Mouse (Mus musculus) stomach, postnatal 0 days (tissue): ENCODE measurements around the gene Arid5b. TPM values are rescaled to one million over a fixed set of nuclear protein-coding genes. Genes with fewer than 3 reads are reported as not detected.
A peak's percentile ranks its signal among the peaks of the same experiment; 100 is the strongest.

Experiments used
- ATAC-seq: fragments of 200-750 bp; cut with Nextera tagmentation; 2 replicates; pipeline ENCODE4 v1.8.0; 2017; ENCODE audit not compliant: low FRiP score, low TSS enrichment
- DNase-seq: peaks from one replicate; pipeline ENCODE4 v3.0.0-alpha.2; 2016; ENCODE audit warnings: low spot score
- H3K27ac ChIP-seq: fragments of 300-500 bp; sonication (generic); replicated peaks from 2 replicates; pipeline ENCODE4 v1.5.1; 2014; ENCODE audit warnings: mild to moderate bottlenecking, control low read depth
- H3K27me3 ChIP-seq: fragments of 300-500 bp; sonication (generic); 2 replicates; pipeline ENCODE4 v1.6.1; 2014; ENCODE audit warnings: low read length; ENCODE audit not compliant: control insufficient read depth, insufficient read depth
- H3K36me3 ChIP-seq: fragments of 300-500 bp; sonication (generic); 2 replicates; pipeline ENCODE4 v1.6.1; 2014; ENCODE audit warnings: low read length, mixed read lengths; ENCODE audit not compliant: control insufficient read depth, insufficient read depth
- H3K4me1 ChIP-seq: fragments of 300-500 bp; sonication (generic); replicated peaks from 2 replicates; pipeline ENCODE4 v1.6.1; 2014; ENCODE audit warnings: antibody characterized with exemption; ENCODE audit not compliant: control insufficient read depth, insufficient read depth
- H3K4me2 ChIP-seq: fragments of 300-500 bp; sonication (generic); replicated peaks from 2 replicates; pipeline ENCODE4 v1.6.1; 2014; ENCODE audit warnings: low read depth, mild to moderate bottlenecking, control low read depth, moderate library complexity
- H3K4me3 ChIP-seq: fragments of 300-500 bp; sonication (generic); 2 replicates; pipeline ENCODE4 v1.5.1; 2014; ENCODE audit warnings: low read depth, low read length, control low read depth
- H3K9ac ChIP-seq: fragments of 300-500 bp; sonication (generic); 2 replicates; pipeline ENCODE4 v1.6.1; 2014; ENCODE audit warnings: mild to moderate bottlenecking, low read length, control low read depth, mixed read lengths
- H3K9me3 ChIP-seq: fragments of 300-500 bp; sonication (generic); 2 replicates; pipeline ENCODE4 v1.6.1; 2016; ENCODE audit warnings: low read length; ENCODE audit not compliant: control insufficient read depth
- CTCF ChIP-seq: IDR thresholded peaks from 2 replicates; pipeline ENCODE4 v1.5.1; 2016; ENCODE audit warnings: antibody characterized with exemption, low read depth, mild to moderate bottlenecking, moderate library complexity
- EP300 ChIP-seq: optimal IDR thresholded peaks from 2 replicates; pipeline ENCODE3; 2016; ENCODE audit warnings: antibody characterized with exemption
- WGBS: fragments of 180-500 bp; shearing (Covaris S2); extraction: QIAGEN DNeasy Blood & Tissue Kit; methylation state at CpG from one replicate; pipeline ENCODE4 v1.1.7; 2014; 5-methylcytosine and 5-hydroxymethylcytosine counted together
- polyA plus RNA-seq: library from polyadenylated mRNA; unstranded; fragments of >200 nt; fragmentation: Nextera tagmentation; extraction: Ambion mirVana; gene quantifications from 2 replicates; pipeline ENCODE4 v1.2.1, GENCODE M21; 2015

Gene Arid5b
- polyA plus RNA-seq, 1 experiment from 2014 or later, result 18.3 TPM

DNA sequence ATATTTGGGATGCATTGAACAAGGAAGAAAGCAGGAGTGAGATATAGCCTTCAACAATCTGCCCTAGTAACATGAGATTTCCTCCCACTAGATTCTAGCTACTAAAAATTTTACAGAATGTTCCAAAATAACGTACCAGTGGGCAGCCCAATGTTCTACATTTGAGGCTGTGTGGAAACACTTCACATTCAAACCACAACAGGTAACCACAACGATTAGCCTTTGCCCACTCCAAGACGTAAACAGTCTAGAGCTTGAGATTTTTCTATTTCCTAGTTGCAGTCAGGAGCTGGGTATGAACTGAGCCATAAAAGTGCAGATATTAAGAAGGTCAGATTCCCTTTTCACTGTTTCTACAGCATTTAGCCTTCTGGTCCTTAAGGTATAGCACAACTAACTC is 56.5 kb downstream of the Arid5b start:
- no peaks in the 10 kb centered on the region for H3K36me3 ChIP-seq
- no peaks in the 10 kb centered on the region for H3K27me3 ChIP-seq
- H3K4me3 ChIP-seq, result no peak overlapping the region
- H3K4me2 ChIP-seq, result no peak overlapping the region
- DNase-seq, result no peak
- no peak overlapping the region for H3K27ac ChIP-seq
- TF ChIP-seq EP300 (no peak), CTCF (no peak)
- WGBS, result 86% methylated on average over 3 of the region's 3 CpGs
- no peak overlapping the region for H3K9ac ChIP-seq
- ATAC-seq, result no peak
- H3K4me1 ChIP-seq, result no peaks in the 10 kb centered on the region
- H3K9me3 ChIP-seq, result no peaks in the 10 kb centered on the region

DNA sequence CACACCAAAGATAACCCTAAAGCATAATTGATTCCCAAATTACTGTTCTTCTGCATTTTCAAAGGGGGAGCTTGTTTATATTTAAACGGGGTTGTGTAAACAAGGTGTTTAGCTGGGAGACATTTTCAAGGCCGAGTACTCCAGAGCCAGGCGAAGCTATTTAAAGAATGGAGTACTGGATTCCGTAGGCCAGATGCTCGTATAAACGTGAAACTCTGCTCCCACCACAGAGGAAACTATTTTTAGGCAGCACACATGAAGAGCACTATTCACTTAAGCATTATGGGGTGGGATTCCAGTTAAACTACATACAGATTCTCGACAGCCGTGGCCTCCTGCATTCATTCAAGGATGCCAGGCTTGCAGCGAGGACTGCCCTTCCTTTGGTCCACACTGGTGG is 59.2 kb downstream of the Arid5b start:
- Histone ChIP-seq H3K4me2 (no peak overlapping the region), H3K27ac (no peak overlapping the region), H3K4me3 (no peak overlapping the region), H3K4me1 (no peaks in the 10 kb centered on the region), H3K9me3 (no peaks in the 10 kb centered on the region), H3K27me3 (no peaks in the 10 kb centered on the region), H3K36me3 (no peaks in the 10 kb centered on the region; the same call in 1 of the 2 replicates), H3K9ac (no peak overlapping the region)
- TF ChIP-seq EP300 (no peak), CTCF (no peak)
- DNase-seq, result no peak
- 0 out of 2 replicates have a peak, but pooled peaks have one; percentile 32 for ATAC-seq
- WGBS, result 36% methylated on average over 9 of the region's 9 CpGs

DNA sequence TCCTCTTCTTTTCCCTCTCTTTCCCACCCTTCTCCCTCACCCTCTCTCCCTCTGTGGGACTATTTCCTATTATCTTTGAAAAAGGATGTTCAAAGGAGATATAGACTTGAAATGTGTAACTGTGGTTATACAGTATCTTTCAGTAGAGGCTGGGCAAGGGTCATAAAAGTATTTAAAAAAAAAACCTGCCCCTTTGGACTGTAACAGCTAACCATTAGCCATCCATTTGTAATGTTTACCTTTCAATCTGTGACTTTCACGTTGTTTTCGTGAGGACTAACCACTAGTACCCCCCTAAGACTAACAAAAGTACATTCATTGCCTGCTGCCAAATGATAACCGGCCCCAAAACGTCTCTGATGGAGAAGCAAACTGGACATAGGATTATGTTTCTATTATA is 59.9 kb downstream of the Arid5b start:
- WGBS, result 37% methylated on average over 4 of the region's 4 CpGs
- no peak overlapping the region for H3K9ac ChIP-seq
- H3K27ac ChIP-seq, result no peak overlapping the region
- no peaks in the 10 kb centered on the region for H3K4me1 ChIP-seq
- H3K27me3 ChIP-seq, result no peaks in the 10 kb centered on the region
- no peaks in the 10 kb centered on the region for H3K9me3 ChIP-seq
- no peak for TF ChIP-seq EP300
- TF ChIP-seq CTCF, result no peak
- H3K4me3 ChIP-seq, result no peak overlapping the region
- no peak for ATAC-seq
- DNase-seq, result no peak
- no peaks in the 10 kb centered on the region; the same call in 1 of the 2 replicates for H3K36me3 ChIP-seq
- H3K4me2 ChIP-seq, result no peak overlapping the region

GRCm38 (mm10) chr10:68214809-68215468 is 63.6 kb downstream of the Arid5b start:
- H3K27ac ChIP-seq, result no peak overlapping the region
- ATAC-seq (no peak), DNase-seq (no peak)
- no peaks in the 10 kb centered on the region; the same call in 1 of the 2 replicates for H3K36me3 ChIP-seq
- WGBS, result 88% methylated on average over 9 of the region's 9 CpGs
- H3K9me3 ChIP-seq, result no peaks in the 10 kb centered on the region
- no peak overlapping the region for H3K9ac ChIP-seq
- H3K4me3 ChIP-seq, result no peak overlapping the region
- TF ChIP-seq EP300 (no peak), CTCF (no peak)
- no peaks in the 10 kb centered on the region for H3K27me3 ChIP-seq
- H3K4me2 ChIP-seq, result no peak overlapping the region
- H3K4me1 ChIP-seq, result no peaks in the 10 kb centered on the region; the same call in 1 of the 2 replicates

GRCm38 (mm10) chr10:68212061-68212915 is 66.3 kb downstream of the Arid5b start:
- DNase-seq, result no peak

DNA sequence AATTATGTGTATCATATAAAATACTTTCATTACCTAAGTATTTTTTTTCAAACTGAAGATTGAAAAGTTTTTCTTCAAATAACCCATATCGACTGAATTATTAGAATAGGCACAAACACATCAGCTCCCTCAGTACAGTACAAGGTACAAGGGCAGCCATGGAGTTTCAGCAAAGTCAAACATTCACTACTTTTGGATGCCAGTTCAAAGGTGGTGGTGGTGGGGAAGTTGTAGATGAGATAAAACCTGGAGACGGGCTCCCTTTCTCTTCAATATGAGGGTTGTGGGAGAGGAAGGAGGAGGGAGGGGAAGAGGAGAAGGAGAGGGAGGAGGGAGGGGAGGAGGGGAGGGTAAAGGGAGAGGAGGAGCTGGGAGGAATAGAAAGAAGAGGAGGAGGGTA is 67.0 kb downstream of the Arid5b start:
- H3K4me3 ChIP-seq, result no peak overlapping the region
- no peak for ATAC-seq
- 61% methylated on average over 2 of the region's 2 CpGs for WGBS
- no peaks in the 10 kb centered on the region; the same call in 1 of the 2 replicates for H3K36me3 ChIP-seq
- H3K27me3 ChIP-seq, result no peaks in the 10 kb centered on the region
- DNase-seq, result no peak
- H3K9me3 ChIP-seq, result no peaks in the 10 kb centered on the region
- H3K27ac ChIP-seq, result no peak overlapping the region
- H3K4me1 ChIP-seq, result no peaks in the 10 kb centered on the region; the same call in 1 of the 2 replicates
- H3K9ac ChIP-seq, result no peak overlapping the region
- H3K4me2 ChIP-seq, result no peak overlapping the region
- no peak for TF ChIP-seq CTCF

More at GRCm38 (mm10) chr10:68212061-68212915, 66.3 kb downstream of the Arid5b start:
- H3K4me3 ChIP-seq, result no peak overlapping the region
- TF ChIP-seq CTCF (no peak), EP300 (no peak)
- no peaks in the 10 kb centered on the region for H3K9me3 ChIP-seq
- no peaks in the 10 kb centered on the region; the same call in 1 of the 2 replicates for H3K4me1 ChIP-seq
- ATAC-seq, result no peak
- H3K9ac ChIP-seq, result no peak overlapping the region
- H3K27ac ChIP-seq, result no peak overlapping the region
- WGBS, result 31% methylated on average over 10 of the region's 10 CpGs
- no peaks in the 10 kb centered on the region for H3K27me3 ChIP-seq
- H3K4me2 ChIP-seq, result no peak overlapping the region
- no peaks in the 10 kb centered on the region; the same call in 1 of the 2 replicates for H3K36me3 ChIP-seq
